Mouse (Mus musculus) megakaryocyte, embryonic 14.5 days (primary cell): ENCODE results near the gene Nde1.

Experiments
- FLI1 ChIP-seq: IDR thresholded peaks from 2 replicates; pipeline ENCODE4 v1.6.1; 2012; ENCODE audit warnings: low read length, inconsistent platforms, mixed read lengths
- GATA1 ChIP-seq: IDR thresholded peaks from 3 replicates; pipeline ENCODE4 v1.6.1; 2012; ENCODE audit warnings: mixed read lengths, low read length, inconsistent platforms, borderline replicate concordance

DNA sequence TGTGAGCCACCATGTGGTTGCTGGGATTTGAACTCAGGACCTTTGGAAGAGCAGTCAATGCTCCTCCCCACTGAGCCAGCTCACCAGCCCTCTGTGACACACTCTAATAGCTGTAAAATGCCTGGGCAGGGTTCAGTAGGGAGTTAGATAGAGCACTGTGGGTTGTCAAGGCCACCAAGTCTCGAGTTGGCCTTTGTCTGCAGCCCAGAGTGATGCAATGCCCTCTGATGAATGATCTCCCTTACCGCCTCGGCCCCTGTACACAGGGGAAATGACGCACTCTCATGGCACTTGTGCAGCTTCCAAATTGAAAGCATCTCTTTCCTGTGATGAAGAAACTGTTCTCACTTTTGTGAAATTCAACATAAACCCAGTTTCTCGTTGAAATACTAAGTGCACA lies 31.2 kb upstream of the Nde1 start:
- TF ChIP-seq GATA1, result no peak
- no peak for TF ChIP-seq FLI1
